ENCODE assay signal across 14 mouse cellular contexts in genomic region chr6:42343361-42344120, GRCm38 (mm10). TPM values are rescaled to one million over a fixed set of nuclear protein-coding genes. Genes with fewer than 3 reads are reported as not detected.
DNase-seq lines count a peak whose midpoint lies in the region; ATAC-seq and TF ChIP-seq lines count a peak whose summit lies in the region.
"Had no signal": no experiment of that assay in that cellular context is flagged by ENCODE, and none has a peak within 500 bp of the region (broad histone marks: within the 10 kb centered on the region; RNA-seq: fewer than 3 reads in every experiment).

No protein-coding gene starts in this region.

- H3K9me3 ChIP-seq in hindbrain, embryonic 14.5 days (ENCODE audit: control insufficient read depth, low read length): no peaks in the 10 kb centered on the region
- H3K9me3 ChIP-seq: embryonic facial prominence, embryonic 12.5 days; limb, embryonic 15.5 days; midbrain, embryonic 12.5 days; stomach, embryonic 15.5 days had no signal

- H3K9ac ChIP-seq in hindbrain, embryonic 14.5 days: no peak overlapping the region
- H3K9ac ChIP-seq: embryonic facial prominence, embryonic 12.5 days; limb, embryonic 15.5 days; midbrain, embryonic 12.5 days; stomach, embryonic 15.5 days had no signal

- DNase-seq in layer of hippocampus, adult 2 months (ENCODE audit: low spot score in 2 of 2): peak in 1 of 2 experiments; percentile 44
- DNase-seq in layer of hippocampus, postnatal 25 days (ENCODE audit: extremely low spot score in 1 of 2, low spot score in 1 of 2): no peak
- DNase-seq in thymus, postnatal 0 days (ENCODE audit: low spot score): peak; percentile 84
- no peak for DNase-seq in urinary bladder, postnatal 25 days (ENCODE audit: low spot score)
- DNase-seq in adrenal gland, postnatal 36 days: no peak
- no peak for DNase-seq in hindbrain, embryonic 14.5 days (ENCODE audit: low spot score)
- DNase-seq: adrenal gland, adult 2 months had no signal

- no peaks in the 10 kb centered on the region for H3K27me3 ChIP-seq in hindbrain, embryonic 14.5 days (ENCODE audit: control insufficient read depth, insufficient read depth, low read length)
- H3K27me3 ChIP-seq: embryonic facial prominence, embryonic 12.5 days; limb, embryonic 15.5 days; midbrain, embryonic 12.5 days; stomach, embryonic 15.5 days had no signal

- H3K4me2 ChIP-seq in hindbrain, embryonic 14.5 days (replicated peaks): no peak overlapping the region
- H3K4me2 ChIP-seq: embryonic facial prominence, embryonic 12.5 days; limb, embryonic 15.5 days; midbrain, embryonic 12.5 days; stomach, embryonic 15.5 days had no signal

- ATAC-seq in granulocyte monocyte progenitor cell, adult 5-6 weeks (replicated peaks; ENCODE audit: poor library complexity, severe bottlenecking): peak; percentile 51
- no peak for ATAC-seq in hindbrain, embryonic 14.5 days (ENCODE audit: low FRiP score)

- no peak for TF ChIP-seq POLR2A in bone marrow macrophage, adult 2 months (IDR thresholded peaks at IDR 0.05; ENCODE audit: borderline replicate concordance, low read depth, low read length)

- no peak for TF ChIP-seq CTCF in layer of hippocampus, adult 2 months (conservative IDR thresholded peaks at IDR 0.05)
- TF ChIP-seq CTCF in bone marrow macrophage, adult 2 months (IDR thresholded peaks at IDR 0.05; ENCODE audit: low read depth, low read length): no peak

- H3K27ac ChIP-seq in layer of hippocampus, adult 2 months: peak overlapping the region; percentile 84
- peak overlapping the region; percentile 35; the same call in 1 of the 2 replicates for H3K27ac ChIP-seq in bone marrow macrophage, adult 2 months (ENCODE audit: insufficient read depth, low read depth, low read length)
- H3K27ac ChIP-seq in hindbrain, embryonic 14.5 days: no peak overlapping the region
- H3K27ac ChIP-seq: embryonic facial prominence, embryonic 12.5 days; limb, embryonic 15.5 days; midbrain, embryonic 12.5 days; stomach, embryonic 15.5 days had no signal

- no peak overlapping the region for H3K4me3 ChIP-seq in layer of hippocampus, adult 2 months
- no peak overlapping the region for H3K4me3 ChIP-seq in bone marrow macrophage, adult 2 months (ENCODE audit: insufficient read depth, low read length)
- H3K4me3 ChIP-seq in hindbrain, embryonic 14.5 days (replicated peaks; ENCODE audit: low read length): no peak overlapping the region
- H3K4me3 ChIP-seq: embryonic facial prominence, embryonic 12.5 days; limb, embryonic 15.5 days; midbrain, embryonic 12.5 days; stomach, embryonic 15.5 days had no signal

- peaks cover 15% of the 10 kb centered on the region for H3K4me1 ChIP-seq in bone marrow macrophage, adult 2 months (ENCODE audit: control insufficient read depth, insufficient read depth, low read length)
- peaks cover 2% of the 10 kb centered on the region; the same call in 1 of the 2 replicates for H3K4me1 ChIP-seq in hindbrain, embryonic 14.5 days (replicated peaks; ENCODE audit: control insufficient read depth, insufficient read depth, low read length)
- H3K4me1 ChIP-seq: embryonic facial prominence, embryonic 12.5 days; stomach, embryonic 15.5 days had no signal

- 84% methylated on average over 9 of the region's 9 CpGs for WGBS in hindbrain, embryonic 14.5 days

- H3K36me3 ChIP-seq in hindbrain, embryonic 14.5 days (replicated peaks; ENCODE audit: control insufficient read depth, insufficient read depth): no peaks in the 10 kb centered on the region
- H3K36me3 ChIP-seq: embryonic facial prominence, embryonic 12.5 days; limb, embryonic 15.5 days; midbrain, embryonic 12.5 days; stomach, embryonic 15.5 days had no signal

RNA-seq across cellular contexts. Expression of gene Zyx, which starts 5.9 kb away (rescaled TPM):
- total RNA-seq in layer of hippocampus, adult 2 months (2021): 10 to 100 TPM; 44.3 to 44.5 TPM
- 10 to 100 TPM; 47.9 to 51.7 TPM for total RNA-seq in layer of hippocampus, postnatal 25 days (2021)
- polyA plus RNA-seq in bone marrow macrophage, adult 2 months (2012; ENCODE audit: insufficient read depth, insufficient read length, missing spikeins): 88.7 and 98.6 TPM in 2 replicates
- total RNA-seq in granulocyte monocyte progenitor cell, adult 5-6 weeks (2014; fragmentation: Nextera tagmentation): 116 and 131 TPM in 2 replicates
- total RNA-seq in granulocyte monocyte progenitor cell, adult 5-6 weeks (2017): 17.6 and 17.8 TPM in 2 replicates
- polyA plus RNA-seq in thymus, postnatal 0 days (2015; fragmentation: Nextera tagmentation; extraction: Ambion mirVana): 60.7 and 64.4 TPM in 2 replicates
- 100 to 1,000 TPM; 107 to 144 TPM for total RNA-seq in adrenal gland, postnatal 36 days (2021)
- 56.6 and 60.3 TPM in 2 replicates for polyA plus RNA-seq in hindbrain, embryonic 14.5 days (2014; fragmentation: Nextera tagmentation; extraction: Ambion mirVana)

RNA-seq across cellular contexts. Expression of gene Fam131b, which starts 19.1 kb away (rescaled TPM):
- 10 to 100 TPM; 76.1 to 76.4 TPM for total RNA-seq in layer of hippocampus, adult 2 months (2021)
- total RNA-seq in layer of hippocampus, postnatal 25 days (2021): 10 to 100 TPM; 74.8 to 76.8 TPM
- polyA plus RNA-seq in bone marrow macrophage, adult 2 months (2012; ENCODE audit: insufficient read depth, insufficient read length, missing spikeins): not detected in 2 replicates
- total RNA-seq in granulocyte monocyte progenitor cell, adult 5-6 weeks (2014; fragmentation: Nextera tagmentation): not detected in 2 replicates
- not detected in 2 replicates for total RNA-seq in granulocyte monocyte progenitor cell, adult 5-6 weeks (2017)
- 0.07 TPM in 1 of 2 replicates, not detected in the other for polyA plus RNA-seq in thymus, postnatal 0 days (2015; fragmentation: Nextera tagmentation; extraction: Ambion mirVana)
- under 1 TPM; 0.23 to 0.60 TPM for total RNA-seq in adrenal gland, postnatal 36 days (2021)
- 7.2 and 7.9 TPM in 2 replicates for polyA plus RNA-seq in hindbrain, embryonic 14.5 days (2014; fragmentation: Nextera tagmentation; extraction: Ambion mirVana)

RNA-seq across cellular contexts. Expression of gene Epha1, which starts 29.5 kb away (rescaled TPM):
- not detected for total RNA-seq in layer of hippocampus, adult 2 months (2021)
- under 1 TPM; 0.22 to 0.47 TPM for total RNA-seq in layer of hippocampus, postnatal 25 days (2021)
- polyA plus RNA-seq in bone marrow macrophage, adult 2 months (2012; ENCODE audit: insufficient read depth, insufficient read length, missing spikeins): not detected in 2 replicates
- 0.56 and 0.86 TPM in 2 replicates for total RNA-seq in granulocyte monocyte progenitor cell, adult 5-6 weeks (2014; fragmentation: Nextera tagmentation)
- 0.04 TPM in 1 of 2 replicates, not detected in the other for total RNA-seq in granulocyte monocyte progenitor cell, adult 5-6 weeks (2017)
- polyA plus RNA-seq in thymus, postnatal 0 days (2015; fragmentation: Nextera tagmentation; extraction: Ambion mirVana): 4.0 and 4.3 TPM in 2 replicates
- total RNA-seq in adrenal gland, postnatal 36 days (2021): under 1 TPM; 0.46 to 0.49 TPM
- polyA plus RNA-seq in hindbrain, embryonic 14.5 days (2014; fragmentation: Nextera tagmentation; extraction: Ambion mirVana): 0.16 and 0.24 TPM in 2 replicates

RNA-seq across cellular contexts. Expression of gene Tas2r143, which starts 56.5 kb away (rescaled TPM):
- not detected for total RNA-seq in layer of hippocampus, adult 2 months (2021)
- total RNA-seq in layer of hippocampus, postnatal 25 days (2021): not detected
- polyA plus RNA-seq in bone marrow macrophage, adult 2 months (2012; ENCODE audit: insufficient read depth, insufficient read length, missing spikeins): not detected in 2 replicates
- 1.6 TPM in 1 of 2 replicates, not detected in the other for total RNA-seq in granulocyte monocyte progenitor cell, adult 5-6 weeks (2014; fragmentation: Nextera tagmentation)
- not detected in 2 replicates for total RNA-seq in granulocyte monocyte progenitor cell, adult 5-6 weeks (2017)
- polyA plus RNA-seq in thymus, postnatal 0 days (2015; fragmentation: Nextera tagmentation; extraction: Ambion mirVana): not detected in 2 replicates
- total RNA-seq in adrenal gland, postnatal 36 days (2021): 1 to 10 TPM; 2.3 to 5.9 TPM
- polyA plus RNA-seq in hindbrain, embryonic 14.5 days (2014; fragmentation: Nextera tagmentation; extraction: Ambion mirVana): not detected in 2 replicates
- total RNA-seq: layer of hippocampus, adult 18-20 months had no signal
- polyA plus RNA-seq: embryonic facial prominence, embryonic 12.5 days; limb, embryonic 15.5 days; midbrain, embryonic 12.5 days; stomach, embryonic 15.5 days had no signal

RNA-seq across cellular contexts. Expression of gene Clcn1, which starts 57.1 kb away (rescaled TPM):
- total RNA-seq in layer of hippocampus, adult 2 months (2021): 1 to 10 TPM; 4.8 to 6.0 TPM
- total RNA-seq in layer of hippocampus, postnatal 25 days (2021): 1 to 10 TPM; 2.7 to 2.8 TPM
- polyA plus RNA-seq in bone marrow macrophage, adult 2 months (2012; ENCODE audit: insufficient read depth, insufficient read length, missing spikeins): 0.36 TPM in 1 of 2 replicates, not detected in the other
- total RNA-seq in granulocyte monocyte progenitor cell, adult 5-6 weeks (2014; fragmentation: Nextera tagmentation): not detected in 2 replicates
- 1.9 TPM in 1 of 2 replicates, not detected in the other for total RNA-seq in granulocyte monocyte progenitor cell, adult 5-6 weeks (2017)
- polyA plus RNA-seq in thymus, postnatal 0 days (2015; fragmentation: Nextera tagmentation; extraction: Ambion mirVana): 0.10 and 0.26 TPM in 2 replicates
- under 1 TPM in 1 of 2 experiments, not detected in 1; 0.20 TPM for total RNA-seq in adrenal gland, postnatal 36 days (2021)
- 0.94 and 1.9 TPM in 2 replicates for polyA plus RNA-seq in hindbrain, embryonic 14.5 days (2014; fragmentation: Nextera tagmentation; extraction: Ambion mirVana)

Comparison
In these comparisons a context has a peak if more than half of its experiments do, and no peak if none do; other contexts are left out.
1. RNA of gene Fam131b, which starts 19.1 kb away (total RNA-seq): 74.8 to 76.8 TPM in layer of hippocampus, postnatal 25 days and 76.1 to 76.4 TPM in layer of hippocampus, adult 2 months; 0.23 to 0.60 TPM in adrenal gland, postnatal 36 days and not detected in granulocyte monocyte progenitor cell, adult 5-6 weeks; every median in the first group is over 10 times any median in the second.